Mouse (Mus musculus) urinary bladder, postnatal 4 days (tissue): ENCODE results near the gene Zfp719.

ENCODE experiments used
- DNase-seq, 2 experiments: peaks; one replicate each; pipeline ENCODE4 v3.0.0; 2021 to 2022; ENCODE audit warnings: low spot score in 2 of 2

Zfp719 gene

DNA sequence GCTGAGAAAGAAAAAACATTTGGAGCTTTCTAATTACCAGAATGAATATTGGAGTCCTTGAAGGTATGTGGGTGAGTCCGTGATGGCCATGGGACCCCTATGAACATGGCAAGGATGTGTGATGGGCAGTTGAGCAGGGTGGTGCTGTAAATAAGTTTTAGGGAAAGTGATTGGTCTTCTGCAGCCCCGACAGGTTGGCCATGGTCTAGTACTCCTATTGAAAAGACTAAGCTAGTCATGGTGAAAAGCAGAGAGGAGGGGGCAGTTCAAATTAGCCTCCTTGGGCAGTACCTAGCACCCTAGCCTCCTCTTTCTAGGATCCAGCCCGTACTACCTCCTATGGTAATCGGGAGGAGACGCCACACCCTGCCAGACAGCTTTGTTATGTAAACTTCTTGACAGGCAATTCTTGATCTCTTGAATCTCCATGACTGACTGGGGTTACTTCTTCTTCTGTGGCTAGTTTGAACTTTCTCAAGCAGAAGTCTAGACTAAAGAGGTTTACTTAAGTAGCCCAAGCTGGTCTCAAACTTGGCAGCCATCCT, 28.4 kb downstream of the Zfp719 start:
- no peak for DNase-seq

GRCm38 (mm10) chr7:43608316-43608824, 29.0 kb downstream of the Zfp719 start:
- DNase-seq: no peak

DNA sequence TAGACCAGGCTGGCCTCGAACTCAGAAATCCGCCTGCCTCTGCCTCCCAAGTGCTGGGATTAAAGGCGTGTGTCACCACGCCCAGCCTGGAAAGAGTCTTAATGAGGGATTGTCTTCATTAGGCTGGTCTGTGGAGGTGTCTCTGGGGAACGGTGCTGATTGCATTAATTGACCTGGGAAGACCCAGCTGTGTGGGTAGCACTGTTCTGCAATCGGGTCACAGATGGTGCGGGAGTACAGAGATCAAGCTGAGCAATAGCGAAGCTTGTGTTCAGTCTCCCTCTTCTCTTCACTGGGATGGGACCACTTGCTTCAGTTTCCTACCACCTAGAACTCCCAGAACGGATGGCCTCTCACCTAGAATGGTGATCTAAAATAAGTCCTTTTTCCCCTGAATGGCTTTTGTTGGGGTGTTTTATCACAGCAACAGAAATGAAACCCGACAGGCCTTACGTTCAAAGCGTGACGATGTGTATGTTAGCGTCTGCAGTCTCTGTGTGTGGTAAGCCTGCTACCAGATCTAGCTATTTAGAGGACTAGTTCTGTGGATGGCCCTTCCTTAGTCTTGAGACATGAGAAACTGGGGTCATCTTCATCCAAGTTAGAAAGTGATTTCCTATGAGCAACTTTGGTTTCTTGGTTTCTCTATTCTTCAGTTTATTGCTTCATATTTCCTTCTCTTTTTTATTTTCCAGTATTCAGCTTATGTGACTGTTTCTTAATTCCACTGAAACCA, 34.6 kb downstream of the Zfp719 start:
- DNase-seq: no peak

DNA sequence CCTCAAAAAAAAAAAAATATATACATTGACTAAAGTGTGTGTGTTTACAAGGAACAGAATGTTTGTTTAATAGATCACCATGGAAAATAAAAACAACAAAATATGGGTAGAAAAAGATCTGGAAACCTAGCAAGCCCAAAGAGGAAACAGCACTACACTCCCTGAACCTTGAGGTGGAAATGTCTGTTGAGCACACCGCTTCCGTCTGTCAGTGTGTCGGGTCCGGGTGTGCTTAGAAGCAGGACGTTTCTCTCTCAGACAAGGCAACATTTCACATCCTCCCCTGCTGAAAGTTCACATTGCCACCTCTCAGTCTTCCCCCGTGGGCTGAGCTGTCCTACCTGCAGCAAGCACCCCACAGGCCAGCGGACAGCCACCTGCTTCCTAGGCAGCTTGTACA, 43.5 kb downstream of the Zfp719 start:
- DNase-seq: no peak

DNA sequence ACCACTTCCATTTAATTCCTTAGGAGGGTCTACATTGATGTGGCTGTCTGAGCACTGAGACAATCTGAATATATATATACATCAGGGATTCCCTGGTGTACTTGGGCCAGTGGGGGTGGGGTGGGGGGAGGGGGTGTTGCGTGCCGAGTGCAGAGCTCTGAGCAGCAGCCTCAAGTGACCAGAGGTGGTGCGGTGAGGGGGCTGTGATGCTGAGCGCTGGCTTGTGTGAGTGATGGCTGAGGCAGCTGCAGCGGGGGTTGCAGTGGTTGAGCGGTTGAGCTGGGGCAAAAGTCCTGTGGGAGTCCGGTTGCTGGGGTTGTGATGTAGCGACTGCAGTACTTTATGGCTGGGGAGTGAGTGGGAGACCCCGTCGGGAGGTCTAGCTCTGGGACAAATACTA, 44.4 kb downstream of the Zfp719 start:
- no peak for DNase-seq

DNA sequence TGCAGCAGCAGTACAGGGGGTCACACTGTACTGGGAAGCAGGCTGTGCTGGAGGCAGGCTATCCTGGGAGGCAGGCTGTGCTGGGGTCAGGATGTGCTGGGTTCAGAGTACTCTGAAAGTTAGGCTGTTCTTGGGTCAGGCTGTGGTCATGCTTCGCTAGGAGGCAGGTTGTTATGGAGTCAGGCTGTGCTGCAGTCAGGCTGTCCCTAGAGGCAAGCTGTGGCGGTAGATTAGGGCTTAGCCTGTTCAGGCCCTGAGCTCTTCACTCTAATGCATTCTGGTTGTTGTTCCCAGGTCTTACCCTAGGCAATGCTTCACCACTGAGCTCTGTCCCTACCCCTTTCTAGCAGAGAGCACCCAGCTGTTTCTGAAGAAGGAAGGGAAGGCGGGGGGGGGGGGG, 45.7 kb downstream of the Zfp719 start:
- DNase-seq: no peak

- no peak for DNase-seq
Measured at GRCm38 (mm10) chr7:43625794-43626422, 46.5 kb downstream of the Zfp719 start.

DNA sequence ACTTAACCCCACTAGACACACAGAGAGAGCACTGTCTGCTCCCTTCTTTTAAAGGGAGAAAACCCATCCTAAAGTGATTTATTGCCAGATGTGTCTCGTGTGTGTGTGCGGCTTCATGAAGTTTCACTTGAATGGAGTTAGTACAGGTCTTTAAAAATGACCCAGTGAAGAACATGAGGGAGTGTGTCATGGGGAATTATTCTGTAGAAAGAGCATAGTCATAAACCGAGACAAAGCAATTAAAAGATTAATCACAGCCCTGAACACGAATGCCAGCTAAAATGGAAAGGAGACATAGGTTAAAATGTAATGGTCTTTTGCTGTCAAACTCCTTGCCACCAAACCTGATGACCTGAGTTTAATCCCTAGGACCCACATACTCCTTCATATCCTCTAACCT, 54.5 kb downstream of the Zfp719 start:
- no peak for DNase-seq

GRCm38 (mm10) chr7:43634500-43634899, 55.1 kb downstream of the Zfp719 start, which contains the start of gene Ceacam18:
TSS of gene Ceacam18 (plus strand) at chr7:43634707.
- DNase-seq: no peak

DNA sequence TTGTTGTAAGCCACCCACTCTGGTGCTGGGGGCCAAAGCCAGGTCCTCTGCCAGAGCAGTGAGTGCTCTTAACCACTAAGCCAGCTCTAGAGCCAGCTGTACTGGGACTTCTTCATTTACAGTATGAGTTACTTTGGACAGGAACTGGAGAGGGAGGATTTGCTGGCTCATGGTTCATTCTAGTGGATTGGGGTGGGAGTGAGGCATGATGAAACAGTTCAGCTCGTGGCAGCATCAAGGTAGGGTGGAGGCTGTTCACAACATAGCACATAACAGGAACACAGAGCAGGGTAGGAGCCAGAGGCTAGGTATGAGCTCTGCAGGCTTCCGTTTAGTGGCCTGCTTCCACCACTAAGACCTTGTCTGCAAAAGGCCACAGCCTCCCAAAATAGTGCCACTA, 56.8 kb downstream of the Zfp719 start:
- DNase-seq: no peak

- DNase-seq: no peak
Measured at GRCm38 (mm10) chr7:43637118-43637517, 57.7 kb downstream of the Zfp719 start.

- no peak for DNase-seq
Measured at GRCm38 (mm10) chr7:43642587-43642986, 63.2 kb downstream of the Zfp719 start.
